Mouse (Mus musculus) bone marrow, adult 2 months (tissue): ENCODE data around the gene Pfdn2.

Experiments
- CTCF ChIP-seq: fragments of 200-500 bp; IDR thresholded peaks from 2 replicates; pipeline ENCODE4 v1.5.1; 2011; ENCODE audit warnings: low read length, control low read depth; ENCODE audit not compliant: control insufficient read depth, insufficient read depth
- POLR2A ChIP-seq: fragments of 200-500 bp; IDR thresholded peaks from 2 replicates; pipeline ENCODE4 v1.6.1; 2011; ENCODE audit warnings: low read depth, mild to moderate bottlenecking, control low read depth, low read length, borderline replicate concordance; ENCODE audit not compliant: control insufficient read depth

DNA sequence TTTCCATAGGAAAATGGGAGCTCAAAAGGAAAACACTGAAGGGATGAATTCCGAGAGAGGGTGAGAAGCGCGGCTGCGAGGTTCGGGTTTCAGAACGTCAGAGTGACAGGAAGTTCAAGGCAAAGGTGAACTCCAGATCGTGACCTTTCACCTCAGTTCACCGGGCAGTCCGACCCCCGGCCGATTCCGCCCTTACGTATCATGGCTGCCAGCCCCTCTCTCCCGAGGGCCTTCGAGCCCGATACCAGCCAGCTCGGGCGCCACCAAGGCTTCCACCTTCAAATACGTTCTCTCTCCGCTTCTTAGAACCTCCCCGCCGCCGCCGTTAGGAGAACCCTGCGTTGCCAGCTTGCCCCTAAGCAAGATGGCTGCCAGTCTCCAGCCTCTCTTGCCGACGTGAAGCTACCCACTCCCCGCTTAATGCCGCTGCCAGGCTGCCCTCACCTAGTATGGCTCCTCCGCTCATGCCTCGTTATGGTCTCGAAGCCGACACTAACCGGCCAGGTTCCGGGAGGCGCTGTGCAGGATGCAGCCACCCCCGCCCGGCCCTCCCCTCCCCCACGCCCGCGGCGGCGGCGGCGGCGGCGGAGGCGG, 16.5 kb upstream of the Pfdn2 start, which contains the start of gene Dedd:
- peak; percentile 44; the same call in 1 of the 2 replicates for TF ChIP-seq POLR2A
- TF ChIP-seq CTCF: no peak; the same call in 1 of the 2 replicates
